Comparison of ENCODE assay signal across 10 mouse cellular contexts in genomic region chr16:46151141-46151540, GRCm38 (mm10).
DNase-seq lines count a peak whose midpoint lies in the region.
"Had no signal": no experiment of that assay in that cellular context is flagged by ENCODE, and none has a peak within 500 bp of the region (broad histone marks: within the 10 kb centered on the region; RNA-seq: fewer than 3 reads in every experiment).

No protein-coding gene starts in this region.

- peak; percentile 6 to 9 for DNase-seq in cerebellum, postnatal 14 days
- no peak for DNase-seq in cerebellum, adult 11 months
- peak; percentile 2 for DNase-seq in kidney, postnatal 14 days
- no peak for DNase-seq in kidney, postnatal 4 days
- peak; percentile 12 for DNase-seq in right cerebral cortex, adult 18-20 months
- no peak for DNase-seq in right cerebral cortex, postnatal 25 days
- no peak for DNase-seq in Muller cell, postnatal 12 days (ENCODE audit: inconsistent ontology term)
- DNase-seq in T-cell, adult 2 months (ENCODE audit: low spot score): no peak
- DNase-seq: B cell, adult 2 months; lung, adult 18-20 months had no signal

Comparison
In these comparisons a context has a peak if more than half of its experiments do, and no peak if none do; other contexts are left out.
1. DNase-seq: peak in cerebellum, postnatal 14 days (2 of 2), kidney, postnatal 14 days (single experiment) and right cerebral cortex, adult 18-20 months (single experiment); none in cerebellum, adult 11 months (single experiment), kidney, postnatal 4 days (0 of 2), right cerebral cortex, postnatal 25 days (single experiment), Muller cell, postnatal 12 days (single experiment) and T-cell, adult 2 months (single experiment).